Mouse (Mus musculus): ENCODE results near the gene Ptprb.

The Ptprb gene

GRCm38 (mm10) chr10:116275280-116275679 lies at the start of gene Ptprb:
TSS of gene Ptprb (plus strand) at chr10:116275523.
- DNase-seq: peak; percentile 91

- no peak for DNase-seq
Observed at GRCm38 (mm10) chr10:116235299-116235698, 40.0 kb upstream of the Ptprb start.

GRCm38 (mm10) chr10:116242200-116242599 lies 33.1 kb upstream of the Ptprb start:
- DNase-seq: no peak

GRCm38 (mm10) chr10:116243373-116243772 lies 31.9 kb upstream of the Ptprb start:
- DNase-seq: peak; percentile 93

- DNase-seq: peak; percentile 87
Observed at GRCm38 (mm10) chr10:116245632-116246031, 29.7 kb upstream of the Ptprb start.

GRCm38 (mm10) chr10:116252668-116253067 lies 22.7 kb upstream of the Ptprb start:
- DNase-seq: peak; percentile 95

- peak; percentile 91 for DNase-seq
Observed at GRCm38 (mm10) chr10:116253972-116254371, 21.4 kb upstream of the Ptprb start.

- DNase-seq: peak; percentile 39
Observed at GRCm38 (mm10) chr10:116259298-116259697, 16.0 kb upstream of the Ptprb start.

GRCm38 (mm10) chr10:116260658-116261433 lies 14.5 kb upstream of the Ptprb start:
- DNase-seq: peak; percentile 96

- peak; percentile 90 for DNase-seq
Observed at GRCm38 (mm10) chr10:116261559-116261958, 13.8 kb upstream of the Ptprb start.

- peak; percentile 87 for DNase-seq
Observed at GRCm38 (mm10) chr10:116264521-116264920, 10.8 kb upstream of the Ptprb start.

- peak; percentile 98 for DNase-seq
Observed at GRCm38 (mm10) chr10:116266561-116267433, 8.5 kb upstream of the Ptprb start.

- peak; percentile 88 for DNase-seq
Observed at GRCm38 (mm10) chr10:116267434-116267822, 7.9 kb upstream of the Ptprb start.

GRCm38 (mm10) chr10:116268343-116268742 lies 7.0 kb upstream of the Ptprb start:
- peak; percentile 27 for DNase-seq

- peak; percentile 91 for DNase-seq
Observed at GRCm38 (mm10) chr10:116270646-116271469, 4.5 kb upstream of the Ptprb start.

- peak; percentile 81 for DNase-seq
Observed at GRCm38 (mm10) chr10:116271470-116271915, 3.8 kb upstream of the Ptprb start.

GRCm38 (mm10) chr10:116272156-116272555 lies 3.2 kb upstream of the Ptprb start:
- DNase-seq: peak; percentile 82

- DNase-seq: peak; percentile 92
Observed at GRCm38 (mm10) chr10:116286697-116287344, 11.5 kb downstream of the Ptprb start.

- DNase-seq: peak; percentile 98
Observed at GRCm38 (mm10) chr10:116288130-116288529, 12.8 kb downstream of the Ptprb start.

- no peak for DNase-seq
Observed at GRCm38 (mm10) chr10:116290483-116290882, 15.2 kb downstream of the Ptprb start.

GRCm38 (mm10) chr10:116291153-116291755 lies 15.9 kb downstream of the Ptprb start:
- DNase-seq: peak; percentile 74

GRCm38 (mm10) chr10:116296439-116296838 lies 21.1 kb downstream of the Ptprb start:
- peak; percentile 33 for DNase-seq
